Mouse (Mus musculus) heart, embryonic 15.5 days (tissue): ENCODE measurements at regions not wholly inside any gene's neighbourhood (a gene's known extent, or its start where the extent isn't known, plus 50 kb on each side); places are given as distances from the start of the nearest gene placed in this dataset.
A peak's percentile ranks its signal among the peaks of the same experiment; 100 is the strongest.

ENCODE experiments used
- ATAC-seq: fragments of 200-750 bp; cut with Nextera tagmentation; replicated peaks from 2 replicates; pipeline ENCODE4 v1.8.0; 2017; ENCODE audit warnings: low read depth, moderate TSS enrichment; ENCODE audit not compliant: insufficient number of reproducible peaks, insufficient read depth, low FRiP score
- H3K27ac ChIP-seq: fragments of 300-500 bp; sonication (generic); 2 replicates; pipeline ENCODE4 v1.5.1; 2015; ENCODE audit warnings: mild to moderate bottlenecking, inconsistent platforms
- H3K27me3 ChIP-seq: fragments of 300-500 bp; sonication (generic); 2 replicates; pipeline ENCODE4 v1.6.1; 2015; ENCODE audit warnings: inconsistent platforms
- H3K36me3 ChIP-seq: fragments of 300-500 bp; sonication (generic); 2 replicates; pipeline ENCODE4 v1.6.1; 2015; ENCODE audit warnings: mild to moderate bottlenecking, inconsistent platforms
- H3K4me1 ChIP-seq: fragments of 300-500 bp; sonication (generic); replicated peaks from 2 replicates; pipeline ENCODE4 v1.6.1; 2015; ENCODE audit warnings: inconsistent platforms
- H3K4me2 ChIP-seq: fragments of 300-500 bp; sonication (generic); 2 replicates; pipeline ENCODE4 v1.6.1; 2015; ENCODE audit warnings: inconsistent platforms, mild to moderate bottlenecking, moderate library complexity
- H3K4me3 ChIP-seq: fragments of 300-500 bp; sonication (generic); 2 replicates; pipeline ENCODE4 v1.5.1; 2015; ENCODE audit warnings: mild to moderate bottlenecking, inconsistent platforms
- H3K9ac ChIP-seq: fragments of 300-500 bp; sonication (generic); 2 replicates; pipeline ENCODE4 v1.6.1; 2015; ENCODE audit warnings: mild to moderate bottlenecking, inconsistent platforms
- H3K9me3 ChIP-seq: fragments of 300-500 bp; sonication (generic); replicated peaks from 2 replicates; pipeline ENCODE4 v1.6.1; 2016; ENCODE audit warnings: inconsistent platforms
- WGBS: fragments of 180-500 bp; shearing (Covaris S2); methylation state at CpG from one replicate; pipeline ENCODE4 v1.1.7; 2015; ENCODE audit warnings: mixed read lengths; 5-methylcytosine and 5-hydroxymethylcytosine counted together

- Histone ChIP-seq H3K4me1 (peaks cover 6% of the 10 kb centered on the region), H3K27me3 (no peaks in the 10 kb centered on the region), H3K27ac (no peak overlapping the region), H3K4me3 (no peak overlapping the region), H3K9me3 (no peaks in the 10 kb centered on the region), H3K4me2 (no peak overlapping the region), H3K36me3 (no peaks in the 10 kb centered on the region), H3K9ac (no peak overlapping the region)
- ATAC-seq = no peak
- 90% methylated on average over 1 of the region's 1 CpGs for WGBS
Measured at GRCm38 (mm10) chr16:24211588-24211987, 181.7 kb upstream of the Lpp start.

- Histone ChIP-seq H3K9me3 (no peaks in the 10 kb centered on the region), H3K4me2 (no peak overlapping the region), H3K36me3 (no peaks in the 10 kb centered on the region), H3K4me3 (no peak overlapping the region), H3K4me1 (peaks cover 18% of the 10 kb centered on the region), H3K27ac (no peak overlapping the region), H3K9ac (no peak overlapping the region), H3K27me3 (no peaks in the 10 kb centered on the region)
- 75% methylated on average over 2 of the region's 2 CpGs for WGBS
- no peak for ATAC-seq
Measured at GRCm38 (mm10) chr16:24208876-24209275, 184.4 kb upstream of the Lpp start.

GRCm38 (mm10) chr16:24208118-24208517 lies 185.2 kb upstream of the Lpp start:
- Histone ChIP-seq H3K27me3 (no peaks in the 10 kb centered on the region), H3K4me2 (no peak overlapping the region), H3K9ac (no peak overlapping the region), H3K27ac (no peak overlapping the region), H3K36me3 (no peaks in the 10 kb centered on the region), H3K4me1 (peaks cover 21% of the 10 kb centered on the region), H3K4me3 (no peak overlapping the region), H3K9me3 (no peaks in the 10 kb centered on the region)
- ATAC-seq = no peak
- WGBS = 82% methylated on average over 2 of the region's 2 CpGs

- Histone ChIP-seq H3K36me3 (no peaks in the 10 kb centered on the region), H3K4me2 (no peak overlapping the region)
- WGBS = 55% methylated on average over 4 of the region's 4 CpGs
Measured at GRCm38 (mm10) chr16:24207056-24207455, 186.3 kb upstream of the Lpp start.

GRCm38 (mm10) chr16:24206461-24206861 lies 186.8 kb upstream of the Lpp start:
- H3K27ac ChIP-seq = peak overlapping the region; percentile 40
- no peak for ATAC-seq

More at GRCm38 (mm10) chr16:24207056-24207455, 186.3 kb upstream of the Lpp start:
- no peak overlapping the region for H3K9ac ChIP-seq
- no peaks in the 10 kb centered on the region for H3K27me3 ChIP-seq
- no peaks in the 10 kb centered on the region for H3K9me3 ChIP-seq
- no peak overlapping the region for H3K4me3 ChIP-seq
- peak overlapping the region; percentile 40; the same call in 1 of the 2 replicates for H3K27ac ChIP-seq
- no peak for ATAC-seq
- peaks cover 25% of the 10 kb centered on the region for H3K4me1 ChIP-seq

GRCm38 (mm10) chr16:24205594-24205993 lies 187.7 kb upstream of the Lpp start:
- Histone ChIP-seq H3K4me3 (no peak overlapping the region), H3K27me3 (no peaks in the 10 kb centered on the region), H3K27ac (no peak overlapping the region), H3K4me2 (no peak overlapping the region), H3K9me3 (no peaks in the 10 kb centered on the region), H3K9ac (no peak overlapping the region), H3K36me3 (no peaks in the 10 kb centered on the region), H3K4me1 (peaks cover 35% of the 10 kb centered on the region)
- 80% methylated on average over 5 of the region's 5 CpGs for WGBS
- ATAC-seq = no peak

More at GRCm38 (mm10) chr16:24206461-24206861, 186.8 kb upstream of the Lpp start:
- 65% methylated on average over 4 of the region's 4 CpGs for WGBS
- no peaks in the 10 kb centered on the region for H3K9me3 ChIP-seq
- no peak overlapping the region for H3K4me3 ChIP-seq
- H3K36me3 ChIP-seq = no peaks in the 10 kb centered on the region
- no peak overlapping the region for H3K9ac ChIP-seq
- no peaks in the 10 kb centered on the region for H3K27me3 ChIP-seq
- H3K4me2 ChIP-seq = no peak overlapping the region
- peaks cover 31% of the 10 kb centered on the region for H3K4me1 ChIP-seq

GRCm38 (mm10) chr16:24204064-24204730 lies 189.1 kb upstream of the Lpp start:
- Histone ChIP-seq H3K4me3 (no peak overlapping the region), H3K36me3 (no peaks in the 10 kb centered on the region), H3K9me3 (no peaks in the 10 kb centered on the region), H3K4me1 (peaks cover 40% of the 10 kb centered on the region), H3K4me2 (no peak overlapping the region), H3K27ac (no peak overlapping the region), H3K27me3 (no peaks in the 10 kb centered on the region), H3K9ac (no peak overlapping the region)
- no peak for ATAC-seq
- 81% methylated on average over 4 of the region's 4 CpGs for WGBS

GRCm38 (mm10) chr16:24202653-24203052 lies 190.7 kb upstream of the Lpp start:
- Histone ChIP-seq H3K9me3 (no peaks in the 10 kb centered on the region), H3K4me2 (no peak overlapping the region), H3K36me3 (no peaks in the 10 kb centered on the region), H3K4me3 (no peak overlapping the region), H3K27me3 (no peaks in the 10 kb centered on the region), H3K27ac (no peak overlapping the region), H3K9ac (no peak overlapping the region), H3K4me1 (peaks cover 40% of the 10 kb centered on the region)
- 83% methylated on average over 5 of the region's 5 CpGs for WGBS
- ATAC-seq = no peak

- WGBS = 43% methylated on average over 7 of the region's 7 CpGs
- Histone ChIP-seq H3K4me2 (no peak overlapping the region), H3K27ac (0 out of 2 replicates have a peak overlapping the region, but pooled peaks have one; percentile 13)
Measured at GRCm38 (mm10) chr16:24201455-24201854, 191.9 kb upstream of the Lpp start.

GRCm38 (mm10) chr16:24200200-24200599 lies 193.1 kb upstream of the Lpp start:
- H3K4me3 ChIP-seq = no peak overlapping the region
- ATAC-seq = no peak
- no peaks in the 10 kb centered on the region for H3K36me3 ChIP-seq
- no peak overlapping the region for H3K4me2 ChIP-seq
- H3K27me3 ChIP-seq = no peaks in the 10 kb centered on the region
- no peak overlapping the region for H3K27ac ChIP-seq
- no peak overlapping the region for H3K9ac ChIP-seq
- peaks cover 22% of the 10 kb centered on the region for H3K4me1 ChIP-seq
- H3K9me3 ChIP-seq = no peaks in the 10 kb centered on the region
- WGBS = 93% methylated on average over 5 of the region's 5 CpGs

More at GRCm38 (mm10) chr16:24201455-24201854, 191.9 kb upstream of the Lpp start:
- H3K4me3 ChIP-seq = no peak overlapping the region
- no peak overlapping the region for H3K9ac ChIP-seq
- H3K27me3 ChIP-seq = no peaks in the 10 kb centered on the region
- peaks cover 33% of the 10 kb centered on the region for H3K4me1 ChIP-seq
- no peaks in the 10 kb centered on the region for H3K9me3 ChIP-seq
- ATAC-seq = 0 out of 2 replicates have a peak, but pooled peaks have one; percentile 45
- H3K36me3 ChIP-seq = no peaks in the 10 kb centered on the region

GRCm38 (mm10) chr16:24199408-24200167 lies 193.7 kb upstream of the Lpp start:
- H3K27me3 ChIP-seq = no peaks in the 10 kb centered on the region
- ATAC-seq = no peak
- H3K4me3 ChIP-seq = no peak overlapping the region
- H3K4me1 ChIP-seq = peaks cover 22% of the 10 kb centered on the region
- 81% methylated on average over 18 of the region's 18 CpGs for WGBS
- no peak overlapping the region for H3K4me2 ChIP-seq
- H3K9ac ChIP-seq = no peak overlapping the region
- H3K9me3 ChIP-seq = no peaks in the 10 kb centered on the region
- no peak overlapping the region for H3K27ac ChIP-seq
- H3K36me3 ChIP-seq = no peaks in the 10 kb centered on the region
